Mouse (Mus musculus) heart, postnatal 25 days (tissue): ENCODE measurements around the gene Ciart. TPM values are rescaled to one million over a fixed set of nuclear protein-coding genes. Genes with fewer than 3 reads are reported as not detected.
"Not testable (repeated sequence)": the region's sequence is repeated elsewhere in the genome, so short reads cannot be mapped to it uniquely, and the experiment has no call there.

Experiments
- DNase-seq: peaks from one replicate; pipeline ENCODE4 v3.0.0; 2022; ENCODE audit warnings: low spot score
- intact Hi-C: fragments of 180-260 bp; cut with DNase I; formaldehyde crosslinking; loops from one replicate; pipeline ENCODE4 v1.15.1; 2025
- total RNA-seq, 2 experiments: library from RNA; stranded (reverse); gene quantifications; 2 replicates each; pipeline ENCODE4 v1.2.3; 2021

Gene Ciart
- 10 to 100 TPM in 1 of 2 experiments, 1 to 10 TPM in 1; 2.1 to 12.9 TPM for total RNA-seq

- intact Hi-C loops = loop anchor here (10.0 kb wide), 1 partner anchor 173 kb away; the partner anchor contains the start of gene Vps45
- peak; percentile 96 for DNase-seq
These were observed at the start of gene Ciart for GRCm38 (mm10) chr3:95881979-95882815. Ciart (minus strand) TSS chr3:95882251.

GRCm38 (mm10) chr3:95931471-95931870 is 49.4 kb upstream of the Ciart start:
- no peak for DNase-seq
- intact Hi-C loops = no loop called here

GRCm38 (mm10) chr3:95930471-95930789 is 48.4 kb upstream of the Ciart start:
- no peak for DNase-seq
- intact Hi-C loops = no loop called here

- intact Hi-C loops = loop anchor here (2.0 kb wide), 1 partner anchor 21 kb away; no protein-coding TSS in a partner anchor
- DNase-seq = no peak
These were observed 47.8 kb upstream of the Ciart start for GRCm38 (mm10) chr3:95929581-95930470.

GRCm38 (mm10) chr3:95928658-95929503 is 46.8 kb upstream of the Ciart start, which contains the start of gene Anp32e:
Anp32e (plus strand) TSS chr3:95929246.
- intact Hi-C loops = loop anchor here (2.0 kb wide), 1 partner anchor 22 kb away; no protein-coding TSS in a partner anchor
- DNase-seq = peak; percentile 97

- intact Hi-C loops = loop anchor here (2.0 kb wide), 1 partner anchor 23 kb away; no protein-coding TSS in a partner anchor
- DNase-seq = no peak
These were observed 46.2 kb upstream of the Ciart start for GRCm38 (mm10) chr3:95928261-95928657.

- no peak for DNase-seq
- intact Hi-C loops = no loop called here
These were observed 43.0 kb upstream of the Ciart start for GRCm38 (mm10) chr3:95925087-95925486.

GRCm38 (mm10) chr3:95924185-95924584 is 42.1 kb upstream of the Ciart start:
- DNase-seq = no peak
- intact Hi-C loops = no loop called here

- intact Hi-C loops, DNase-seq: not testable (repeated sequence)
These were observed 41.4 kb upstream of the Ciart start for GRCm38 (mm10) chr3:95923429-95923828.

GRCm38 (mm10) chr3:95920532-95920931 is 38.5 kb upstream of the Ciart start:
- DNase-seq, intact Hi-C loops: not testable (repeated sequence)

GRCm38 (mm10) chr3:95916760-95917159 is 34.7 kb upstream of the Ciart start:
- no peak for DNase-seq
- intact Hi-C loops = no loop called here

GRCm38 (mm10) chr3:95914706-95915105 is 32.7 kb upstream of the Ciart start:
- DNase-seq = no peak
- intact Hi-C loops = no loop called here

GRCm38 (mm10) chr3:95907613-95908012 is 25.6 kb upstream of the Ciart start:
- intact Hi-C loops = loop anchor here (2.0 kb wide), 1 partner anchor 47 kb away; no protein-coding TSS in a partner anchor
- no peak for DNase-seq

- intact Hi-C loops = loop anchor here (1.0 to 2.0 kb wide), 2 partner anchors 24 to 46 kb away; no protein-coding TSS in a partner anchor
- no peak for DNase-seq
These were observed 24.8 kb upstream of the Ciart start for GRCm38 (mm10) chr3:95906860-95907259.

- no peak for DNase-seq
- intact Hi-C loops = loop anchor here (1.0 to 2.0 kb wide), 2 partner anchors 23 to 45 kb away; no protein-coding TSS in a partner anchor
These were observed 24.0 kb upstream of the Ciart start for GRCm38 (mm10) chr3:95905940-95906492.

- peak; percentile 15 for DNase-seq
- intact Hi-C loops = no loop called here
These were observed 23.3 kb upstream of the Ciart start for GRCm38 (mm10) chr3:95905146-95905939.

GRCm38 (mm10) chr3:95904568-95904967 is 22.5 kb upstream of the Ciart start, which contains the start of gene Car14:
Car14 (minus strand) TSS chr3:95904691.
- peak; percentile 28 for DNase-seq
- intact Hi-C loops = no loop called here
